Mouse (Mus musculus) adrenal gland, adult 8-10 months (tissue): Measurements from ENCODE around the gene Jph3. TPM values are rescaled to one million over a fixed set of nuclear protein-coding genes. Genes with fewer than 3 reads are reported as not detected.

Source experiments
- DNase-seq: peaks from one replicate; pipeline ENCODE4 v3.0.0; 2022
- total RNA-seq, 4 experiments: library from RNA; stranded (reverse); gene quantifications; 2 replicates each; pipeline ENCODE4 v1.2.4; 2022

Jph3 gene
- total RNA-seq, 4 experiments from 2014 or later, result 3.2 to 6.1 (median 4.6) TPM

GRCm38 (mm10) chr8:121788786-121789185 lies 59.4 kb downstream of the Jph3 start:
- no peak for DNase-seq

GRCm38 (mm10) chr8:121792159-121792558 lies 62.7 kb downstream of the Jph3 start:
- no peak for DNase-seq

GRCm38 (mm10) chr8:121792627-121793026 lies 63.2 kb downstream of the Jph3 start:
- no peak for DNase-seq

- no peak for DNase-seq
Measured at GRCm38 (mm10) chr8:121794151-121794550, 64.7 kb downstream of the Jph3 start.

- DNase-seq, result no peak
Measured at GRCm38 (mm10) chr8:121795461-121795860, 66.0 kb downstream of the Jph3 start.

- no peak for DNase-seq
Measured at GRCm38 (mm10) chr8:121796406-121796805, 67.0 kb downstream of the Jph3 start.

- no peak for DNase-seq
Measured at GRCm38 (mm10) chr8:121798401-121798800, 69.0 kb downstream of the Jph3 start.

GRCm38 (mm10) chr8:121804829-121805228 lies 75.4 kb downstream of the Jph3 start:
- no peak for DNase-seq

- no peak for DNase-seq
Measured at GRCm38 (mm10) chr8:121806126-121806525, 76.7 kb downstream of the Jph3 start.

GRCm38 (mm10) chr8:121808032-121808431 lies 78.6 kb downstream of the Jph3 start:
- no peak for DNase-seq

- DNase-seq, result no peak
Measured at GRCm38 (mm10) chr8:121809524-121810155, 80.2 kb downstream of the Jph3 start.

- no peak for DNase-seq
Measured at GRCm38 (mm10) chr8:121811502-121811901, 82.1 kb downstream of the Jph3 start.

- no peak for DNase-seq
Measured at GRCm38 (mm10) chr8:121811931-121812570, 82.6 kb downstream of the Jph3 start.

- DNase-seq, result no peak
Measured at GRCm38 (mm10) chr8:121818226-121818625, 88.8 kb downstream of the Jph3 start.

GRCm38 (mm10) chr8:121820840-121821239 lies 91.4 kb downstream of the Jph3 start:
- DNase-seq, result no peak

- DNase-seq, result no peak
Measured at GRCm38 (mm10) chr8:121821320-121821719, 91.9 kb downstream of the Jph3 start.

GRCm38 (mm10) chr8:121821770-121822169 lies 92.3 kb downstream of the Jph3 start:
- no peak for DNase-seq

GRCm38 (mm10) chr8:121827726-121828125 lies 98.3 kb downstream of the Jph3 start:
- DNase-seq, result no peak

- DNase-seq, result no peak
Measured at GRCm38 (mm10) chr8:121828376-121829023, 99.1 kb downstream of the Jph3 start.

- DNase-seq, result peak; percentile 76
Measured at GRCm38 (mm10) chr8:121829048-121829776, 99.8 kb downstream of the Jph3 start, which contains the start of gene Klhdc4. Klhdc4 (minus strand) TSS chr8:121829569.

- peak; percentile 47 for DNase-seq
Measured at GRCm38 (mm10) chr8:121829777-121830362, 100.4 kb downstream of the Jph3 start.

GRCm38 (mm10) chr8:121832061-121832460 lies 102.6 kb downstream of the Jph3 start:
- DNase-seq, result no peak

- no peak for DNase-seq
Measured at GRCm38 (mm10) chr8:121832503-121832902, 103.1 kb downstream of the Jph3 start.
